Mouse (Mus musculus): ENCODE data around the gene Adam3. TPM values are rescaled to one million over a fixed set of nuclear protein-coding genes. Genes with fewer than 3 reads are reported as not detected.

Gene Adam3
- total RNA-seq (2012; rRNA removed), result not detected in 2 replicates

GRCm38 (mm10) chr8:24725630-24726029, at the start of gene Adam3:
Gene Adam3 (minus strand): TSS chr8:24725852.
- no peaks in the 10 kb centered on the region for H3K9me3 ChIP-seq (ENCODE audit: control insufficient read depth, insufficient read depth, low read depth, low read length)
- no peaks in the 10 kb centered on the region for H3K4me1 ChIP-seq (ENCODE audit: control insufficient read depth in 2 of 2, insufficient read depth in 2 of 2, low read length in 2 of 2, poor library complexity in 1 of 2)
- in situ Hi-C loops (cut with MboI; ENCODE audit: low sequenced_read_pairs in 2 of 2, unreplicated experiment in 2 of 2), result no loop called here
- no peaks in the 10 kb centered on the region for H3K36me3 ChIP-seq (ENCODE audit: control insufficient read depth, insufficient read depth, low read length, poor library complexity, severe bottlenecking)
- H3K9ac ChIP-seq (ENCODE audit: insufficient read depth, low read depth, low read length, poor library complexity, severe bottlenecking), result no peak within 1 kb of the TSS
- no peak within 1 kb of the TSS for H3K27ac ChIP-seq (ENCODE audit: insufficient read depth, low read depth, low read length, poor library complexity, severe bottlenecking)
- TF ChIP-seq MAFK (IDR thresholded peaks at IDR 0.05; ENCODE audit: insufficient read depth, low read depth, low read length) (no peak), ZNF384 (IDR thresholded peaks at IDR 0.05; ENCODE audit: low read depth, low read length) (no peak), CHD2 (IDR thresholded peaks at IDR 0.05; ENCODE audit: low read depth, low read length) (no peak), ZC3H11A (IDR thresholded peaks at IDR 0.05; ENCODE audit: borderline replicate concordance, low read depth, low read length) (no peak), HCFC1 (IDR thresholded peaks at IDR 0.05; ENCODE audit: borderline replicate concordance, insufficient read depth, low read length) (no peak)
- H3K4me3 ChIP-seq (ENCODE audit: insufficient read depth in 1 of 2, low read depth in 1 of 2, low read length in 2 of 2, poor library complexity in 1 of 2, severe bottlenecking in 1 of 2), result no peak within 1 kb of the TSS
- DNase-seq (ENCODE audit: low read depth, low spot score), result no peak

- Histone ChIP-seq H3K9me3 (ENCODE audit: control insufficient read depth, insufficient read depth, low read depth, low read length) (no peaks in the 10 kb centered on the region), H3K4me3 (ENCODE audit: insufficient read depth in 1 of 2, low read depth in 1 of 2, low read length in 2 of 2, poor library complexity in 1 of 2, severe bottlenecking in 1 of 2) (no peak overlapping the region), H3K27ac (ENCODE audit: insufficient read depth, low read depth, low read length, poor library complexity, severe bottlenecking) (no peak overlapping the region), H3K4me1 (ENCODE audit: control insufficient read depth in 2 of 2, insufficient read depth in 2 of 2, low read length in 2 of 2, poor library complexity in 1 of 2) (no peaks in the 10 kb centered on the region), H3K9ac (ENCODE audit: insufficient read depth, low read depth, low read length, poor library complexity, severe bottlenecking) (no peak overlapping the region), H3K36me3 (ENCODE audit: control insufficient read depth, insufficient read depth, low read length, poor library complexity, severe bottlenecking) (no peaks in the 10 kb centered on the region)
- in situ Hi-C loops (cut with MboI; ENCODE audit: low sequenced_read_pairs in 2 of 2, unreplicated experiment in 2 of 2), result no loop called here
- no peak for TF ChIP-seq CHD2 (IDR thresholded peaks at IDR 0.05; ENCODE audit: low read depth, low read length)
- no peak for TF ChIP-seq MAFK (IDR thresholded peaks at IDR 0.05; ENCODE audit: insufficient read depth, low read depth, low read length)
- TF ChIP-seq ZC3H11A (IDR thresholded peaks at IDR 0.05; ENCODE audit: borderline replicate concordance, low read depth, low read length), result no peak
- no peak for TF ChIP-seq ZNF384 (IDR thresholded peaks at IDR 0.05; ENCODE audit: low read depth, low read length)
- TF ChIP-seq HCFC1 (IDR thresholded peaks at IDR 0.05; ENCODE audit: borderline replicate concordance, insufficient read depth, low read length), result no peak
- DNase-seq (ENCODE audit: low read depth, low spot score), result no peak
These were observed 596 bp downstream of the Adam3 start for GRCm38 (mm10) chr8:24724886-24725626.

Other genes with a start within 250 kb of the Adam3 start
- gene Adam5, start 98.5 kb upstream of the Adam3 start, total RNA-seq (2012; rRNA removed), result not detected in 2 replicates

Measured in ES-E14 (cell line).